Mouse (Mus musculus): Measurements from ENCODE around the gene Tmem114.

Gene Tmem114

DNA sequence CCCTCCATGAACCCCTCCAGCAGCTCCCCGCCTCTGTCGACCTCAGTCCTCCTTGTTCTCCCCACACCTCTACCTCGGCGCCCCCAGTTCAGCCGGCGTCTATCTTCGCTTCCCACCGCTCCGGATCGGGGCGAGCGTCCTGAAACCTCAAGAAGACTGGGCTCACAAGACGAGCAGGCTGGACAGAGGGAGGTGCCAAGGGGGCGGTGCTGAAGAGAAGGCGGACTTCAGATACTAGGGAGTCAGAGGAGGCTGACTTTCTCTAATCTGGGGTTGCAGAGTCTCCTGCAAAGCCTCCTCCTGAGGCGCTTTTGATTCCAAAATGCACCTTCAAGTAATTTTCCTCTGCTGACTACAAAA is at the start of gene Tmem114:
Tmem114 (minus strand) TSS at position 166 of the 360 bp plus-strand sequence.
- in situ Hi-C loops (cut with MseI, MboI): no loop called here

- in situ Hi-C loops (cut with MseI, MboI): no loop called here
Observed at GRCm38 (mm10) chr16:8470603-8471481, 45.9 kb upstream of the Tmem114 start, which contains the start of gene Mettl22. TSS of gene Mettl22 (plus strand) at chr16:8470788.

- in situ Hi-C loops (cut with MseI, MboI): no loop called here
Observed at GRCm38 (mm10) chr16:8470132-8470531, 45.2 kb upstream of the Tmem114 start.

- in situ Hi-C loops (cut with MseI, MboI): no loop called here
Observed at GRCm38 (mm10) chr16:8459098-8459497, 34.2 kb upstream of the Tmem114 start.

DNA sequence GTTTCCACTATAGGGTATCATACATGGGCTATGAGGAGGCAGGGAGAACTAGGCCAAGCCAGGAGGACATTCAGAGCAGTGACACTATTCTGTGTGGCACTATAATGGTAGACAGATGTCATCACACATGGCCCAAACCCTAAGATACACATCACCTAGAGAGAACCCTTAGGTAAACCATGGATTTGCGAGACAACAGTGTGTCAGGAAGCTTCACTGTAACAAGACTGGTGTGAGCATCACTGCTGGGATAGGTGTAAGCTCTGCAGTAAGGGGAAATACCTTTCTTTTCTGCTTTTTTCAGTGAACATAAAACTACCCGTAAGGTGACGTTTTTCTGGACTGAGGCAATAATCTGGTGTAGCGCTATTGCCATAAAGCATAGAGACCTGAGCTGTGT is 33.5 kb upstream of the Tmem114 start:
- in situ Hi-C loops (cut with MseI, MboI): no loop called here

DNA sequence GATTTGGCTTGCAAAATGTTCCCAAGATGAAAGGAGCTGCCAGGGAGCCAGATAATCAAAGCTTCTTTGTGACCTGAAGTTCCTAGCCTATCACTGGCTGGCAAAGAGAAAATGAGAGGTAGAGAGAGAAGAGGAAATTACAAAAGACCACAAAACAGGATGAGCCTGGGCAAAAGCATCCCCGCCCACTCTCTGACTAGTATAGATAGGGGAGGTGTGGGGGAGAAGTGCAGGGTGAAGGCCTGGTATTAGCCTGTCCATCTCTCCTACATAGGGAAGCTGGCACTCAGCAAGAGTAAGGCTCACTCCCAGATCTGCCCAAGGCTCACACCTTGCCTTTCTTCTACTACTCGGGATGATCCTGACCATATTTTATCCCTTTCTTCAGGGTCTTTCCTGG is 30.3 kb upstream of the Tmem114 start:
- in situ Hi-C loops (cut with MseI, MboI): no loop called here

- in situ Hi-C loops (cut with MseI, MboI): no loop called here
Observed at GRCm38 (mm10) chr16:8453301-8453700, 28.4 kb upstream of the Tmem114 start.

DNA sequence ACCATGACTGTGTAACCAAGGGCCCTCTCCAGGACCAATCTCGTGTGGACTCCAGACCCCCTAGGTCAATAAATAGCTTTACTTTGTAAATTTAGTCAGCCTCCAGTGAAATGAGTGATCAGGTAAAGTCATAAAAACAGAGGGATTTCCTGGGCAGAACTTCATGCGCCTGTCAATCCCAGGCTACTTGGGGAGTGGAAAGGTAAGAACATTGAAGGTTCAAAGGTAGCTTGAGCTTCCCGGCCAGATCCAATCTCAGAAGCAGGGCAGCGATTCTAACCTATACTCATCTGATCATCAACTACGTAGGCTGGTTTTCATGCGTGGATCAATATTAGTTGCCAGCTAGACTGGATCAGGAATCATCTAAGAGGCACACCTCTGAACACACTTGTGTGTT is 21.3 kb upstream of the Tmem114 start:
- in situ Hi-C loops (cut with MseI, MboI): no loop called here

DNA sequence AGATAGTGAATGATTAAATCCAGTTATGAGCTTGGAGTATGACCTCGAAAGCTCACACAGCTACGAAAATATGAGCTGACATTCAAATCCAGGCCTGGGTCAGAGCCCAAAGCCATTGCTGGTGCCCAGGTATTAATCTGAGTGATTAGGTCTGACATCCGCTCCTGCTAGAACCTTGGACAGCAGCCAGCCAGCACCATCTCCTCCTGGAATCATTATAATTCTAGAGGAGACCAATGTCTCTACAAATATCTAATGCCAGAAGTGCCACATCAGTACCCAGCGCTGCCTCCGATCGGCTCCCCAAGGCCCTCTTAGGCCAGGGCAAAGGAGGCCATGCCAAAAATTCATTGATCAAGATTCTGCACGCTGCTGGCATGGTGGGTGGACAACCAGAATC is 20.0 kb upstream of the Tmem114 start:
- in situ Hi-C loops (cut with MseI, MboI): no loop called here

- in situ Hi-C loops (cut with MseI, MboI): no loop called here
Observed at GRCm38 (mm10) chr16:8432616-8433015, 7.7 kb upstream of the Tmem114 start.

DNA sequence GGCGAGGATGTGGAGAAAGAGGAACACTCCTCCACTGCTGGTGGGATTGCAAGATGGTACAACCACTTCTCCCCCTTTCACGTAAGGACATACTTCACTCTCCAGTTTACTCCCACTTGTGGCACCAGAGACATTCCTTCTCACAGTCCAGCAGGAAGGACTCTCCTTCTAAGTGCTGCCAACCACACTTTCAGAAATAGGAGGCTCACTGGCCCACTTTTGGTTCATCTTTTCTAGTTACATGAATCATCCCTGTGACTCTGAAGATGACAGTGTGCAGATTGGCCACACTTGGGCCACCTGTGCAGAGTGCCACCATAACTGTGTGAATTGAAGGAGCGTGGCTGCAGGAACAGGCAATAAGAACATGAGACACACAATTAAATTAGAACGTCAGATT is 4.6 kb upstream of the Tmem114 start:
- in situ Hi-C loops (cut with MseI, MboI): no loop called here

DNA sequence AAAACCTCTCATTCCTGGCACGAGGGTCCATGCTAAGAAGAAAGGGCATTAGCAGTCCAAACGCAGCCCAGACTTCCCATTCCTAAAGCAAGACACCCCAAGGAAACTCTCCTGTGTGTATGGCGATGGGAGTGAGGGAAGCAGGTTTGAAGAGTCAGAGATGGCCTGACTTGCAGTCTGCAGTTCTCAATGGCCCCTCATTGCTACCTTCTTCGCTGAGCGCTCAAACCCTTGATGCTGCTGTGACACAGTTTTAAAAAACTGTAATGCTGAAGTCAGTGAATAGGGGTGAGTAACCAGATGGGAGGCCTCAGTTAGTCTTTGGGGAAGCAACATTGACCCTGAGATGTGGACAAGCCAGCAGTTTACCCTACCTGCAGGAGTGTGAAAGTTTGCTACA is 800 bp upstream of the Tmem114 start:
- in situ Hi-C loops (cut with MseI, MboI): no loop called here

GRCm38 (mm10) chr16:8424161-8424970 is 570 bp downstream of the Tmem114 start:
- in situ Hi-C loops (cut with MseI, MboI): no loop called here

- in situ Hi-C loops (cut with MseI, MboI): no loop called here
Observed at GRCm38 (mm10) chr16:8423626-8424114, 1.3 kb downstream of the Tmem114 start.

- in situ Hi-C loops (cut with MseI, MboI): no loop called here
Observed at GRCm38 (mm10) chr16:8420842-8421241, 4.1 kb downstream of the Tmem114 start.

GRCm38 (mm10) chr16:8420381-8420780 is 4.6 kb downstream of the Tmem114 start:
- in situ Hi-C loops (cut with MseI, MboI): no loop called here

- in situ Hi-C loops (cut with MseI, MboI): loop anchor here (10.0 kb wide), 1 partner anchor 225 kb away; no protein-coding TSS in a partner anchor
Observed at GRCm38 (mm10) chr16:8419666-8420065, 5.3 kb downstream of the Tmem114 start.

GRCm38 (mm10) chr16:8418126-8418525 is 6.8 kb downstream of the Tmem114 start:
- in situ Hi-C loops (cut with MseI, MboI): loop anchor here (10.0 kb wide), 1 partner anchor 227 kb away; no protein-coding TSS in a partner anchor

- in situ Hi-C loops (cut with MseI, MboI): loop anchor here (10.0 kb wide), 1 partner anchor 228 kb away; no protein-coding TSS in a partner anchor
Observed at GRCm38 (mm10) chr16:8417011-8417720, 7.8 kb downstream of the Tmem114 start.

GRCm38 (mm10) chr16:8415996-8416395 is 8.9 kb downstream of the Tmem114 start:
- in situ Hi-C loops (cut with MseI, MboI): loop anchor here (10.0 kb wide), 1 partner anchor 229 kb away; no protein-coding TSS in a partner anchor

DNA sequence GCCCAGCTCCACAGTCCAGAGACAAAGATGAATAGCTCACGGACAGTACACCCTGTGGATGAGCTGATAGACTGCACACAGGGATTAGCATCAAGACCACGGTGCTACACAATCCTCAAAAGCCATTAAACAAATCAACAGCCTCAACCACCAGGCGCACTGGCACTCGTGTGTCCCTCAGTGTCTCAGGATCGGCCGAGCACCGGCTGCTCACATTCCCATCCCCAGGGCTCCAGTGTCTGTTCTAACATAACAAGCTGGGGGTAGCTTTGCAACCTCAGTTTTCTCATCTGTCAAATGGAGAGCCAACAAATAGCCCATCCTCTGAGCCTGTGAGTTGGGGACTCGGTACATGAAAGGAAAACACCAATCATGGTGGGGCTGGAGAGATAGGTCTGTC is 11.5 kb downstream of the Tmem114 start:
- in situ Hi-C loops (cut with MseI, MboI): loop anchor here (5.0 to 10.0 kb wide), 3 partner anchors 79 to 259 kb away; partner anchors contain the start of gene Carhsp1 (in 1 of the 2)
